Mouse (Mus musculus): ENCODE data around the gene Nap1l1. TPM values are rescaled to one million over a fixed set of nuclear protein-coding genes. Genes with fewer than 3 reads are reported as not detected.
A peak's percentile ranks its signal among the peaks of the same experiment; 100 is the strongest.

Gene Nap1l1
- total and polyA plus RNA-seq, 2 experiments from 2014 or later, result 15.5 to 64.2 TPM

DNA sequence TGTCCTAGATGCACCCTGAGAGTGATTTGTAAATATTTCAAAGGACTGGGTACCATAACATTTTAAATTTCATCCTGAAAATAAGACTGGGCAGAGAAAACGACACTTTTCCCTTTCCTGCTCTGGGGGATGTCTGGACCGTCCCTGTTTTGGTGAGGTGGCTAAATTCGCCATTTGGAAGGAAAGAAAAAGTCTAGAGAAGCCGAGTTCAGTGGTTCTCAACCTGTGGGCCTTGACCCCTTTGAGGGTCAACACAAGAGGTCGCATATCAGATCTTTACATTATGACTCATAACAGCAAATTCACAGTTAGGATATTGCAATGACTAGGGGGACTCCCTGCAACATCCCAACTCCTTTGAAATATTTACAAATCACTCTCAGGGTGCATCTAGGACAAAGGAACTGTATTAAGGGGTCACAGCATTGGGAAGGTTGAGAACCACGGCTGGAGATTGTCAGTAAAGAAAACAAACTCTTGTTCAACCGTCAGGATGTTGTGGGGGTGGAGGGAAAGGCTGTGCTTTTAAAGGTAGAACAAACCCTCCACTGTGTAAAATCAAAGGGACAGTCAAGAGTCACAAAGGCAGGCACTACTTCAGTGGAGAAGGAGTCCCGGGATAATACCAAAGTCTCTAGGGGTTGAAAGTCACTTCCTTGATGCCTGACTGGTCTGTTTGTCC lies 36.2 kb downstream of the Nap1l1 start:
- ATAC-seq (ENCODE audit: insufficient read depth, low read depth), result no peak
- Histone ChIP-seq H3K36me3 (replicated peaks; ENCODE audit: control insufficient read depth, insufficient read depth, low read length) (no peaks in the 10 kb centered on the region), H3K4me2 (ENCODE audit: low read depth, low read length) (peak overlapping the region; percentile 91), H3K27me3 (ENCODE audit: control insufficient read depth, insufficient read depth, low read length) (no peaks in the 10 kb centered on the region), H3K9me3 (replicated peaks; ENCODE audit: control insufficient read depth, low read length) (no peaks in the 10 kb centered on the region), H3K4me1 (ENCODE audit: control insufficient read depth, insufficient read depth) (peaks cover 18% of the 10 kb centered on the region), H3K9ac (replicated peaks; ENCODE audit: low read depth, low read length) (0 out of 2 replicates have a peak overlapping the region, but pooled peaks have one; percentile 78), H3K27ac (ENCODE audit: low read depth) (peak overlapping the region; percentile 22; the same call in 1 of the 2 replicates), H3K4me3 (ENCODE audit: low read depth, low read length) (peak overlapping the region; percentile 86)
- 45% methylated on average over 8 of the region's 8 CpGs for WGBS
- DNase-seq (ENCODE audit: low spot score), result no peak
- TF ChIP-seq CTCF (IDR thresholded peaks at IDR 0.05; ENCODE audit: low read depth), result no peak
- TF ChIP-seq EP300 (IDR thresholded peaks at IDR 0.05; ENCODE audit: low read depth), result no peak

DNA sequence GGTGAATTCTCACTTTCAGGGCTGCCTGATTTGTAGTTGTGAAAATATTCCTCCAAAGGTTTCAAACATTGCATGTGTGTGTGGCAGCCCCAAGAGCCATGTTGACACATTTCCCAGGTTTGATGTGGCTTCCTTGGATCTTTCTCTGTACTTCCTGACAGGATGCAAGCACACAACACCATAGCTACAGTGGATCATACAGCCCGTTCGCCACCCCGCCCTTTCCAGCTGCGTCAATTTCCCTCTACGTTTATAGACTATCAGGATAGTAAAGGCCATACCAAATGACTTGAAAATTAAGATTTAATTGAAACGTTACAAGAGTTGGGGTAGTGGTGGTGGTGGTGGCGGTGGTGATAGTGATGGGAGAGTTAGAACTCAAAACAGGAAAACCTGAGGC lies 37.0 kb downstream of the Nap1l1 start:
- Histone ChIP-seq H3K27ac (ENCODE audit: low read depth) (peak overlapping the region; percentile 22; the same call in 1 of the 2 replicates), H3K9ac (replicated peaks; ENCODE audit: low read depth, low read length) (no peak overlapping the region), H3K4me1 (ENCODE audit: control insufficient read depth, insufficient read depth) (peaks cover 21% of the 10 kb centered on the region), H3K9me3 (replicated peaks; ENCODE audit: control insufficient read depth, low read length) (no peaks in the 10 kb centered on the region), H3K27me3 (ENCODE audit: control insufficient read depth, insufficient read depth, low read length) (no peaks in the 10 kb centered on the region), H3K4me2 (ENCODE audit: low read depth, low read length) (peak overlapping the region; percentile 91; the same call in 1 of the 2 replicates), H3K4me3 (ENCODE audit: low read depth, low read length) (no peak overlapping the region), H3K36me3 (replicated peaks; ENCODE audit: control insufficient read depth, insufficient read depth, low read length) (no peaks in the 10 kb centered on the region)
- 79% methylated on average over 7 of the region's 7 CpGs for WGBS
- no peak for DNase-seq (ENCODE audit: low spot score)
- TF ChIP-seq EP300 (IDR thresholded peaks at IDR 0.05; ENCODE audit: low read depth), result no peak
- TF ChIP-seq CTCF (IDR thresholded peaks at IDR 0.05; ENCODE audit: low read depth), result no peak
- ATAC-seq (ENCODE audit: insufficient read depth, low read depth), result no peak

- H3K9ac ChIP-seq (replicated peaks; ENCODE audit: low read depth, low read length), result no peak overlapping the region
- H3K27ac ChIP-seq (ENCODE audit: low read depth), result no peak overlapping the region; the same call in 1 of the 2 replicates
Measured at GRCm38 (mm10) chr10:111510798-111511197, 37.8 kb downstream of the Nap1l1 start.

GRCm38 (mm10) chr10:111512036-111512568 lies 39.1 kb downstream of the Nap1l1 start:
- H3K9me3 ChIP-seq (replicated peaks; ENCODE audit: control insufficient read depth, low read length), result no peaks in the 10 kb centered on the region
- H3K27ac ChIP-seq (ENCODE audit: low read depth), result no peak overlapping the region
- H3K27me3 ChIP-seq (ENCODE audit: control insufficient read depth, insufficient read depth, low read length), result no peaks in the 10 kb centered on the region
- no peaks in the 10 kb centered on the region for H3K36me3 ChIP-seq (replicated peaks; ENCODE audit: control insufficient read depth, insufficient read depth, low read length)
- H3K4me1 ChIP-seq (ENCODE audit: control insufficient read depth, insufficient read depth), result peaks cover 23% of the 10 kb centered on the region
- no peak overlapping the region for H3K4me3 ChIP-seq (ENCODE audit: low read depth, low read length)
- no peak for ATAC-seq (ENCODE audit: insufficient read depth, low read depth)
- TF ChIP-seq EP300 (IDR thresholded peaks at IDR 0.05; ENCODE audit: low read depth) (no peak), CTCF (IDR thresholded peaks at IDR 0.05; ENCODE audit: low read depth) (no peak)
- no peak overlapping the region for H3K9ac ChIP-seq (replicated peaks; ENCODE audit: low read depth, low read length)
- no peak overlapping the region for H3K4me2 ChIP-seq (ENCODE audit: low read depth, low read length)
- no peak for DNase-seq (ENCODE audit: low spot score)
- WGBS, result 70% methylated on average over 10 of the region's 10 CpGs

More at GRCm38 (mm10) chr10:111510798-111511197, 37.8 kb downstream of the Nap1l1 start:
- DNase-seq (ENCODE audit: low spot score) (no peak), ATAC-seq (ENCODE audit: insufficient read depth, low read depth) (no peak)
- no peaks in the 10 kb centered on the region for H3K36me3 ChIP-seq (replicated peaks; ENCODE audit: control insufficient read depth, insufficient read depth, low read length)
- H3K4me1 ChIP-seq (ENCODE audit: control insufficient read depth, insufficient read depth), result peaks cover 23% of the 10 kb centered on the region
- no peaks in the 10 kb centered on the region for H3K9me3 ChIP-seq (replicated peaks; ENCODE audit: control insufficient read depth, low read length)
- no peak overlapping the region for H3K4me3 ChIP-seq (ENCODE audit: low read depth, low read length)
- WGBS, result 43% methylated on average over 7 of the region's 7 CpGs
- H3K4me2 ChIP-seq (ENCODE audit: low read depth, low read length), result no peak overlapping the region
- no peaks in the 10 kb centered on the region for H3K27me3 ChIP-seq (ENCODE audit: control insufficient read depth, insufficient read depth, low read length)
- TF ChIP-seq CTCF (IDR thresholded peaks at IDR 0.05; ENCODE audit: low read depth), result no peak
- no peak for TF ChIP-seq EP300 (IDR thresholded peaks at IDR 0.05; ENCODE audit: low read depth)

DNA sequence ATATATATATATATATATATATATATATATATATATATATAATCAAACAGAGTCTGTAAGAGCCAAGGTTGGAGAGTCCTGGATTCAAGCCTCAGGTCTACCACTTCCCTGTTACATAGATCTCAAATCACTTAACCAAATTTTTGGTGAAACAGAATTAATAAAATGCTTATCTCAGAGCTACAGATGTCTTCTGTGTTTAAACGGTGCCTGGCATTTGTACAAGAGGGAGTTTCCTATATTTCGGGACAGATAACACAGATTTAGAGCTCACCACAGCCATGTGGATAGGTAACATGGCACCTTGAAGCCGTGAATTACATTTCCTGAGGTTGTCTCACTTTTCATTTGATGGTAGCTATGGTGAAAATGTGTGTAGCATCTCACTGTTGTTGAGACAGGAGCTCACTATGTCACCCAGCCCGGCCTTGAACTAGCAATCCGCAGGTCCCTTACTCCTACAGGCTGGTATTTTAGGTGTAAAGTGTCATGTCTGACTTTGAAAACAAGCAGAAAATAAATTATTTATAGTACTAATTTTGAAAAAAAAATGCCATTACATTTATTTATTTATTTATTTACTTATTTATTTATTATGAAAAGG lies 41.4 kb downstream of the Nap1l1 start:
- Histone ChIP-seq H3K4me3 (ENCODE audit: low read depth, low read length) (no peak overlapping the region), H3K4me1 (ENCODE audit: control insufficient read depth, insufficient read depth) (peaks cover 14% of the 10 kb centered on the region), H3K36me3 (replicated peaks; ENCODE audit: control insufficient read depth, insufficient read depth, low read length) (no peaks in the 10 kb centered on the region), H3K4me2 (ENCODE audit: low read depth, low read length) (no peak overlapping the region), H3K9me3 (replicated peaks; ENCODE audit: control insufficient read depth, low read length) (no peaks in the 10 kb centered on the region), H3K9ac (replicated peaks; ENCODE audit: low read depth, low read length) (no peak overlapping the region), H3K27me3 (ENCODE audit: control insufficient read depth, insufficient read depth, low read length) (no peaks in the 10 kb centered on the region), H3K27ac (ENCODE audit: low read depth) (no peak overlapping the region)
- ATAC-seq (ENCODE audit: insufficient read depth, low read depth), result no peak
- TF ChIP-seq EP300 (IDR thresholded peaks at IDR 0.05; ENCODE audit: low read depth), result no peak
- TF ChIP-seq CTCF (IDR thresholded peaks at IDR 0.05; ENCODE audit: low read depth), result no peak
- DNase-seq (ENCODE audit: low spot score), result no peak
- WGBS, result 90% methylated on average over 5 of the region's 5 CpGs
